Mouse (Mus musculus): ENCODE data around the gene Olfr1351. TPM values are rescaled to one million over a fixed set of nuclear protein-coding genes. Genes with fewer than 3 reads are reported as not detected.
"Not testable (repeated sequence)": the region's sequence is repeated elsewhere in the genome, so short reads cannot be mapped to it uniquely, and the experiment has no call there.

Olfr1351 gene
- polyA plus RNA-seq (2014; fragmentation: Nextera tagmentation; extraction: Ambion mirVana), result not detected in 2 replicates

DNA sequence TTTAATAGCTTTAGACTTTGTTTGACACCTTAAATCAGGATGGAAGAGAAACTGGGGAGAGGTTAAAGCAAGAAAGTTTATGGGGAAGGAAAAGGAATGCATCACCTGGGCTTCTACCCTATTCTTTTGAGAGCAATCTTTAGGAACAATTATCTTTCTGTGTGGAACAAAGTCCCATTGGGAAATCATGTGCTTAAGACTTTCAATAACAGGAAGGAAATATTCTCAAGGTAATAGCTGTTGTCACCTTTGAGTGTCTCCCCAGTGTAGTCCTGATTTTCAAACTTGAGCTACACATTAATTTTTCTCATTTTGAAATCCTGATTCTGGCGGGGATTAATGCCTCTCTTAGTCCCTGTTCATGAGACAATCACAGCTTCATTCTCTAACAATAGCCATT is at the start of gene Olfr1351:
Gene Olfr1351 (plus strand): TSS at position 301 of the 400 bp plus-strand sequence.
- ATAC-seq (ENCODE audit: insufficient number of reproducible peaks, low FRiP score, low TSS enrichment, low read depth) (no peak), DNase-seq (ENCODE audit: low spot score) (no peak)
- H3K4me2 ChIP-seq (ENCODE audit: low read depth, severe bottlenecking), result no peak within 1 kb of the TSS
- no peaks in the 10 kb centered on the region for H3K27me3 ChIP-seq (ENCODE audit: control insufficient read depth, insufficient read depth, low read length)
- no peak within 1 kb of the TSS for H3K27ac ChIP-seq (replicated peaks; ENCODE audit: low read depth, low read length)
- no peak within 1 kb of the TSS for H3K4me3 ChIP-seq (ENCODE audit: low read depth, low read length)
- no peaks in the 10 kb centered on the region for H3K4me1 ChIP-seq (ENCODE audit: control insufficient read depth, insufficient read depth, low read length)
- no peak within 1 kb of the TSS for H3K9ac ChIP-seq (ENCODE audit: low read length)
- 64% methylated on average over 1 of the region's 1 CpGs for WGBS
- H3K36me3 ChIP-seq (ENCODE audit: control insufficient read depth, insufficient read depth, low read length), result no peaks in the 10 kb centered on the region
- no peaks in the 10 kb centered on the region for H3K9me3 ChIP-seq (ENCODE audit: control insufficient read depth, low read length)

DNA sequence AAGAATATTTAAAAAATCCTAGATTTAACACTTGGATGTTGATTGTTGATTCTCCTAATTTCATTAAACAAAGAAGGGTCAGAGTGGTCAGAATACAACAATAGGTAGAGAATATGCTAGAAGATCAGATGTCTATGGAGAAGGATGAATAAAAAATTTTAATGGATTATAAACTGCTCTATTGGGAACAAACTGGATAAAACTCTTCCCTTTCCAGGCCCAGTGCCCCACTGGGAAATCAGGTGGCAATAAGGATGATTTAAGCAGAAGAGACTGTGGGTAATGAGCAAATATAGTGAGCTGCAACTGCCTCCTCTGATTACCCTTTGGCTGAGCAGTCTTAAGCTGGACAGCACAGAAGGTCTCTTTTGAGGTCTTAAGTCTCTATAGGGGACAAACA is 49.3 kb upstream of the Olfr1351 start, which contains the start of gene Olfr1353:
Gene Olfr1353 (plus strand): TSS at position 301 of the 400 bp plus-strand sequence.
- not testable (repeated sequence) for H3K9me3 ChIP-seq (ENCODE audit: control insufficient read depth, low read length); ATAC-seq (ENCODE audit: insufficient number of reproducible peaks, low FRiP score, low TSS enrichment, low read depth); DNase-seq (ENCODE audit: low spot score); H3K36me3 ChIP-seq (ENCODE audit: control insufficient read depth, insufficient read depth, low read length); H3K4me2 ChIP-seq (ENCODE audit: low read depth, severe bottlenecking); H3K4me3 ChIP-seq (ENCODE audit: low read depth, low read length); H3K27me3 ChIP-seq (ENCODE audit: control insufficient read depth, insufficient read depth, low read length); H3K9ac ChIP-seq (ENCODE audit: low read length); H3K4me1 ChIP-seq (ENCODE audit: control insufficient read depth, insufficient read depth, low read length); H3K27ac ChIP-seq (replicated peaks; ENCODE audit: low read depth, low read length)

DNA sequence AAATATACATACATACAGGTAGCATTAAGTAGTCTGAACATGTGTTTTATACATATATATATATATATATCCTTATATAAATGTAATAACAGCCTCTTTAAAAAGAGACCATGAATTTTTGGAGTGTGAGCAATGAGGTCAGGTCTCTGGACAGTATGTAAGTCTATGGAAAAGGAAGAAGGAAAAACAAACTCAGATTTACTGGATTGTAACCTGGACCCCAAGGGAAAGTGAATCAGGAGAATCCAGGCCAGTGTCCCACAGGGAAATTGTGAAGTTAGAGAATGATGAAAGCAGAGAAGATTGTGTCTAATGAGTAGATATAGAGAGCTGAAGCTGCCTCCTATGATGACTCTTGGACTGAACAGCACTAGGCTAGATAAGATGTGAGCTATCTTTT is 31.5 kb upstream of the Olfr1351 start, which contains the start of gene Olfr1352:
Gene Olfr1352 (plus strand): TSS at position 301 of the 400 bp plus-strand sequence.
- H3K4me3 ChIP-seq (ENCODE audit: low read depth, low read length), result no peak within 1 kb of the TSS
- ATAC-seq (ENCODE audit: insufficient number of reproducible peaks, low FRiP score, low TSS enrichment, low read depth), result no peak
- no peak within 1 kb of the TSS for H3K27ac ChIP-seq (replicated peaks; ENCODE audit: low read depth, low read length)
- H3K9ac ChIP-seq (ENCODE audit: low read length), result no peak within 1 kb of the TSS
- H3K36me3 ChIP-seq (ENCODE audit: control insufficient read depth, insufficient read depth, low read length), result no peaks in the 10 kb centered on the region
- H3K4me1 ChIP-seq (ENCODE audit: control insufficient read depth, insufficient read depth, low read length), result no peaks in the 10 kb centered on the region
- H3K4me2 ChIP-seq (ENCODE audit: low read depth, severe bottlenecking), result no peak within 1 kb of the TSS
- H3K9me3 ChIP-seq (ENCODE audit: control insufficient read depth, low read length), result no peaks in the 10 kb centered on the region
- no peaks in the 10 kb centered on the region for H3K27me3 ChIP-seq (ENCODE audit: control insufficient read depth, insufficient read depth, low read length)
- DNase-seq (ENCODE audit: low spot score), result no peak

DNA sequence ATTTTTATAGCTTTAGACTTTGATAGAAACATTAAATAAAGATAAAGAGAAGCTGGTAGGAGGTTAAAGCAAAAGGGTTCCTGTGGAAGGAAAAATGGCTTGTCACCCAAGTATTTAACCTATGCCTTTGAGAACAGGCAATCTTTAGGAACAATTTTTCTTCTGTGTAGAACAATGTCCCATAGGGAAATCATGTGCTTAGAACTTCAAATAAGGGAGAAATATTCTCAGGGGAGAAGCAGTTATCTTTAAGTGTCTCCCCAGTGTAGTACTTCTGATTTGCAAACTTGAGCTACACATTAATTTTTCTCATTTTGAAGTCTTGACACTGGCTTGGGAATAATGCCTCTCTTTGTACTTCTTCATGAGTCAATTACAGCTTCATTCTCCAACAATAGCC is 16.2 kb downstream of the Olfr1351 start, which contains the start of gene Olfr57:
Gene Olfr57 (plus strand): TSS at position 301 of the 400 bp plus-strand sequence.
- Histone ChIP-seq H3K27me3 (ENCODE audit: control insufficient read depth, insufficient read depth, low read length) (no peaks in the 10 kb centered on the region), H3K4me2 (ENCODE audit: low read depth, severe bottlenecking) (no peak within 1 kb of the TSS), H3K4me1 (ENCODE audit: control insufficient read depth, insufficient read depth, low read length) (no peaks in the 10 kb centered on the region), H3K27ac (replicated peaks; ENCODE audit: low read depth, low read length) (no peak within 1 kb of the TSS), H3K9ac (ENCODE audit: low read length) (no peak within 1 kb of the TSS), H3K9me3 (ENCODE audit: control insufficient read depth, low read length) (no peaks in the 10 kb centered on the region), H3K36me3 (ENCODE audit: control insufficient read depth, insufficient read depth, low read length) (no peaks in the 10 kb centered on the region), H3K4me3 (ENCODE audit: low read depth, low read length) (no peak within 1 kb of the TSS)
- no peak for ATAC-seq (ENCODE audit: insufficient number of reproducible peaks, low FRiP score, low TSS enrichment, low read depth)
- no peak for DNase-seq (ENCODE audit: low spot score)

DNA sequence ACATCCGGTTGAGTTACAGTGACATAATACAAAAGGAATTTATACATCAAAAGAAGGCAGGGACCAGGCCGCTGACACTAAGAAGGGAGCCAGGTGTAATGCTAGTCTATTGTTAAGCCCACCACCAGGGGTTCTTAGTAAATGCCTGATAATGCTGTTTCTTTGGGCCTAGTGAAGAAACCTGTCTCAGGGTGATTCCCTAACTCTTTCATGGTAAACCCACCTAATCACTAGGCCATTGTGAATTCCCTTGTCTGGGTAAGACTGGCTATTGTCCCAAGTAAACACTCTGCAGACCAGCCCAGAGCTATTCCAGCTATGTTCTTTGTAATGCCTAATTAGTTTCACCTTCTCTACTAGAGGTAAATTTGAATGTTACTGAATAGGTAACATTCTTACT is 30.2 kb downstream of the Olfr1351 start:
- ATAC-seq (ENCODE audit: insufficient number of reproducible peaks, low FRiP score, low TSS enrichment, low read depth); H3K9me3 ChIP-seq (ENCODE audit: control insufficient read depth, low read length): not testable (repeated sequence)

DNA sequence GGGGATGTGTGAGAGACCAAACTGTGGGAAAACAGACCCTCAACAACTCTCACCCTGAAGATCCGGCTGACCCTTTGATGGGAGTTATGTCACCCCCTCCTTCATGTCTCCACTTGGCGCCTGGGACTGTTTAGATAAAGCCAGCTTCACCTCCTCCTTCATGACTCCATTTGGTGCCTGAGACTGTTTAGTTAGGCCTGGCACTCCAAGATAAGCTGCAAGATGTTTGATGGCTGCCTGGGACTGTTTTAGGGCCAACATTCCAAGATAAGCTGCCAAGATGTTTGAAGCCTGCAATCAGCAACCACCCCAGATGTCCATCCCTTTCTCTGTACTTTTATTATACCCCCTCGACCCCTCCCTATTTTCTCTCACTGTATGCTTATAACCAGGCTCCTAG is 45.1 kb downstream of the Olfr1351 start:
- WGBS, result 69% methylated on average over 3 of the region's 3 CpGs
- not testable (repeated sequence) for H3K4me1 ChIP-seq (ENCODE audit: control insufficient read depth, insufficient read depth, low read length); ATAC-seq (ENCODE audit: insufficient number of reproducible peaks, low FRiP score, low TSS enrichment, low read depth); H3K4me3 ChIP-seq (ENCODE audit: low read depth, low read length); H3K36me3 ChIP-seq (ENCODE audit: control insufficient read depth, insufficient read depth, low read length); H3K9me3 ChIP-seq (ENCODE audit: control insufficient read depth, low read length); DNase-seq (ENCODE audit: low spot score); H3K9ac ChIP-seq (ENCODE audit: low read length); H3K4me2 ChIP-seq (ENCODE audit: low read depth, severe bottlenecking); H3K27me3 ChIP-seq (ENCODE audit: control insufficient read depth, insufficient read depth, low read length); H3K27ac ChIP-seq (replicated peaks; ENCODE audit: low read depth, low read length)

More for the DNA sequence above, 30.2 kb downstream of the Olfr1351 start:
- H3K9ac ChIP-seq (ENCODE audit: low read length); H3K4me1 ChIP-seq (ENCODE audit: control insufficient read depth, insufficient read depth, low read length); H3K36me3 ChIP-seq (ENCODE audit: control insufficient read depth, insufficient read depth, low read length); H3K27ac ChIP-seq (replicated peaks; ENCODE audit: low read depth, low read length); DNase-seq (ENCODE audit: low spot score); H3K4me3 ChIP-seq (ENCODE audit: low read depth, low read length); H3K27me3 ChIP-seq (ENCODE audit: control insufficient read depth, insufficient read depth, low read length); H3K4me2 ChIP-seq (ENCODE audit: low read depth, severe bottlenecking): not testable (repeated sequence)
- 87% methylated on average over 2 of the region's 2 CpGs for WGBS

Other genes starting within 250 kb of the Olfr1351 start
- 0.33 and 1.1 TPM in 2 replicates for gene Slc1a6, start 232.0 kb upstream of the Olfr1351 start, polyA plus RNA-seq (2014; fragmentation: Nextera tagmentation; extraction: Ambion mirVana)
- not detected in 2 replicates for gene Olfr1356, start 160.3 kb upstream of the Olfr1351 start, polyA plus RNA-seq (2014; fragmentation: Nextera tagmentation; extraction: Ambion mirVana)
- not detected in 2 replicates for gene Olfr1355, start 136.9 kb upstream of the Olfr1351 start, polyA plus RNA-seq (2014; fragmentation: Nextera tagmentation; extraction: Ambion mirVana)
- gene Olfr1354, start 99.3 kb upstream of the Olfr1351 start, polyA plus RNA-seq (2014; fragmentation: Nextera tagmentation; extraction: Ambion mirVana), result not detected in 2 replicates
- not detected in 2 replicates for gene Olfr8, start 61.8 kb upstream of the Olfr1351 start, polyA plus RNA-seq (2014; fragmentation: Nextera tagmentation; extraction: Ambion mirVana)
- not detected in 2 replicates for gene Olfr1353, start 49.2 kb upstream of the Olfr1351 start, polyA plus RNA-seq (2014; fragmentation: Nextera tagmentation; extraction: Ambion mirVana)
- gene Olfr1352, start 31.4 kb upstream of the Olfr1351 start, polyA plus RNA-seq (2014; fragmentation: Nextera tagmentation; extraction: Ambion mirVana), result not detected in 2 replicates
- 0.13 TPM in 1 of 2 replicates, not detected in the other for gene Olfr57, start 16.3 kb downstream of the Olfr1351 start, polyA plus RNA-seq (2014; fragmentation: Nextera tagmentation; extraction: Ambion mirVana)
- gene 2610008E11Rik, start 85.1 kb downstream of the Olfr1351 start, polyA plus RNA-seq (2014; fragmentation: Nextera tagmentation; extraction: Ambion mirVana), result 46.3 and 48.1 TPM in 2 replicates
- gene Vmn2r80, start 136.3 kb downstream of the Olfr1351 start, polyA plus RNA-seq (2014; fragmentation: Nextera tagmentation; extraction: Ambion mirVana), result not detected in 2 replicates
- not detected in 2 replicates for gene Vmn2r81, start 235.2 kb downstream of the Olfr1351 start, polyA plus RNA-seq (2014; fragmentation: Nextera tagmentation; extraction: Ambion mirVana)

All from limb, embryonic 11.5 days (tissue).